Mouse (Mus musculus): ENCODE results near the gene Srr.

- TF ChIP-seq CTCF (conservative IDR thresholded peaks at IDR 0.05; ENCODE audit: low read length) = no peak
- no peak for TF ChIP-seq POU5F1 (IDR thresholded peaks at IDR 0.05; ENCODE audit: borderline replicate concordance, low read length)
These were observed 43.8 kb downstream of the Srr start for GRCm38 (mm10) chr11:74881979-74882378.
